Mouse (Mus musculus): ENCODE measurements around the gene Snx32.

The Snx32 gene

GRCm38 (mm10) chr19:5510031-5511026, at the start of gene Snx32:
Gene Snx32 (minus strand): TSS chr19:5510538.
- peak; percentile 91 for DNase-seq (ENCODE audit: low spot score)

GRCm38 (mm10) chr19:5559631-5560456, 49.5 kb upstream of the Snx32 start:
- peak; percentile 23 for DNase-seq (ENCODE audit: low spot score)

- no peak for DNase-seq (ENCODE audit: low spot score)
Observed at GRCm38 (mm10) chr19:5559229-5559628, 48.9 kb upstream of the Snx32 start.

- peak; percentile 18 for DNase-seq (ENCODE audit: low spot score)
Observed at GRCm38 (mm10) chr19:5558770-5559169, 48.4 kb upstream of the Snx32 start.

- no peak for DNase-seq (ENCODE audit: low spot score)
Observed at GRCm38 (mm10) chr19:5558169-5558568, 47.8 kb upstream of the Snx32 start.

GRCm38 (mm10) chr19:5554212-5554611, 43.9 kb upstream of the Snx32 start:
- DNase-seq (ENCODE audit: low spot score), result no peak

GRCm38 (mm10) chr19:5553802-5554201, 43.5 kb upstream of the Snx32 start:
- no peak for DNase-seq (ENCODE audit: low spot score)

GRCm38 (mm10) chr19:5547471-5548056, 37.2 kb upstream of the Snx32 start:
- DNase-seq (ENCODE audit: low spot score), result no peak

- no peak for DNase-seq (ENCODE audit: low spot score)
Observed at GRCm38 (mm10) chr19:5544031-5544430, 33.7 kb upstream of the Snx32 start.

GRCm38 (mm10) chr19:5543362-5543761, 33.0 kb upstream of the Snx32 start:
- no peak for DNase-seq (ENCODE audit: low spot score)

- no peak for DNase-seq (ENCODE audit: low spot score)
Observed at GRCm38 (mm10) chr19:5538786-5539185, 28.4 kb upstream of the Snx32 start.

GRCm38 (mm10) chr19:5532520-5532919, 22.2 kb upstream of the Snx32 start:
- no peak for DNase-seq (ENCODE audit: low spot score)

- no peak for DNase-seq (ENCODE audit: low spot score)
Observed at GRCm38 (mm10) chr19:5530138-5530524, 19.8 kb upstream of the Snx32 start.

- peak; percentile 99 for DNase-seq (ENCODE audit: low spot score)
Observed at GRCm38 (mm10) chr19:5529325-5530137, 19.2 kb upstream of the Snx32 start.

GRCm38 (mm10) chr19:5525204-5525603, 14.9 kb upstream of the Snx32 start:
- DNase-seq (ENCODE audit: low spot score), result no peak

GRCm38 (mm10) chr19:5518721-5519120, 8.4 kb upstream of the Snx32 start:
- no peak for DNase-seq (ENCODE audit: low spot score)

GRCm38 (mm10) chr19:5516906-5517505, 6.7 kb upstream of the Snx32 start:
- no peak for DNase-seq (ENCODE audit: low spot score)

GRCm38 (mm10) chr19:5515840-5516777, 5.8 kb upstream of the Snx32 start:
- DNase-seq (ENCODE audit: low spot score), result no peak

GRCm38 (mm10) chr19:5513005-5513349, 2.6 kb upstream of the Snx32 start:
- no peak for DNase-seq (ENCODE audit: low spot score)
